Mouse (Mus musculus): ENCODE data around the gene Col26a1. TPM values are rescaled to one million over a fixed set of nuclear protein-coding genes. Genes with fewer than 3 reads are reported as not detected.

Gene Col26a1
- total RNA-seq, 1 experiment: 2.9 TPM

DNA sequence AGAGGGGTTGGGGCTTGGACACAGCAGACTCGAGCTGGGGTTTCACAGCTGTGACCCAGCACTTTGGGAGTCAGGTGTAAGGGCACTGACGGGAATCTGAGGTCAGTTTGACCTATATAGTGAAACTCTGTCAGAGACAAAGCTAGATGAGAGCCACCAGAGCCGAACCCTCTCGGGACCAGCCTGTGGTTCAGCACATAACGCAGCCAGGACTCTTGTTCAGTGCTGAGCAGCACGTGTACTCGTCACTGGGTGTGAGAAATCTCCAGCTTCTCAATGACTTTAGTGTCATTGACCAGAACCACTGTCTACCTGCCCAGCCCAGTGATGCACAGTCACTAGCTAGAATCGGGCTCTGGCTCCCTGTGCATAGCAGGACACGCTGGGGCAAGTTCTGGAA, 39.8 kb upstream of the Col26a1 start:
- TF ChIP-seq HCFC1 (IDR thresholded peaks at IDR 0.05; ENCODE audit: borderline replicate concordance, insufficient read depth, low read length) (no peak), CHD2 (IDR thresholded peaks at IDR 0.05; ENCODE audit: low read depth, low read length) (no peak), ZC3H11A (IDR thresholded peaks at IDR 0.05; ENCODE audit: borderline replicate concordance, low read depth, low read length) (no peak), ZNF384 (IDR thresholded peaks at IDR 0.05; ENCODE audit: low read depth, low read length) (no peak), MAFK (IDR thresholded peaks at IDR 0.05; ENCODE audit: insufficient read depth, low read depth, low read length) (no peak)
- peaks cover 31% of the 10 kb centered on the region for H3K36me3 ChIP-seq (ENCODE audit: control insufficient read depth, insufficient read depth, low read length, poor library complexity, severe bottlenecking)
- in situ Hi-C loops (cut with MboI; ENCODE audit: low sequenced_read_pairs in 2 of 2, unreplicated experiment in 2 of 2): loop anchor here in 1 of 2 experiments (10.0 kb wide), 1 partner anchor 192 kb away; the partner anchor contains the start of gene Trim56
- peaks cover 1 to 16% of the 10 kb centered on the region in 2 experiments; a peak in 2 of 4 replicates for H3K4me1 ChIP-seq (ENCODE audit: control insufficient read depth in 2 of 2, insufficient read depth in 2 of 2, low read length in 2 of 2, poor library complexity in 1 of 2)
- H3K9me3 ChIP-seq (ENCODE audit: control insufficient read depth, insufficient read depth, low read depth, low read length): no peaks in the 10 kb centered on the region
- DNase-seq (ENCODE audit: low read depth, low spot score): no peak
- H3K4me3 ChIP-seq (ENCODE audit: insufficient read depth in 1 of 2, low read depth in 1 of 2, low read length in 2 of 2, poor library complexity in 1 of 2, severe bottlenecking in 1 of 2): no peak overlapping the region
- no peak overlapping the region for H3K27ac ChIP-seq (ENCODE audit: insufficient read depth, low read depth, low read length, poor library complexity, severe bottlenecking)
- peak overlapping the region; percentile 39; the same call in 1 of the 2 replicates for H3K9ac ChIP-seq (ENCODE audit: insufficient read depth, low read depth, low read length, poor library complexity, severe bottlenecking)

DNA sequence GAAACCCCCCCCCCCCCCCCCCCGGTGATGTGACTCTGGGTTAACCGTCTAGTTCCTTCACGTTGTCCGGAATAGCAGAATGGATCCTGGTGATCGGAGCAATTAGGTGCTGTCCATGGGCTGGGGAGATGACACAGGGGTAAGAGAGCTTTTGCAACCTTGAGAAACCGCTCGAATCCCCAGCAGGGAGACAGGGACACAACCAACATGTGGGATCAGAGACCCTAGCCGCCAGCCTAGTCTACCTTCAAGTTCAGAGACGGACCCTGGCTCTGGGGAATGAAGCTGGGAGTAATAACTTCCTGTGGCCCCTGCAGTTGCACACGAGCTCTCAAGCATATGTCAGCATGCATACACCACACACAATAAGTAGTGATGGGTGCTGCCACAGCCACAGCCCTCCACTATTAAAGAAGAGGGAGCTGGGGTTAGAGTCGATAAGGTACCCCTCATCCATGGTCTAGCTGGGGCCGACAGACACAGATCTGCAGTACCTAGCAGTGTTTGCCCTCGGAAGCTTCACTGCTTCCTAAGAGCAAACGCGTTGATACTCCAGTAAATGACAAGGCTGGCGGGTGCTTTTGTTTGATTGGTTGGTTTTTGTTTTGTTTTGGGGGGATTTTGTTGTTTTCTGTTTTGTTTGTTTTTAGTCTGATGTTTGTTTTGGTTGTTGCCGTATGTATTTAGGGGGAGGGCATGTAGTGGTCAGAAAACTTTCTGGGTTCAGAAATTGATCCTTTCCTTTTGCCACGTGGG, 36.7 kb upstream of the Col26a1 start:
- TF ChIP-seq ZNF384 (IDR thresholded peaks at IDR 0.05; ENCODE audit: low read depth, low read length) (no peak), CHD2 (IDR thresholded peaks at IDR 0.05; ENCODE audit: low read depth, low read length) (no peak), HCFC1 (IDR thresholded peaks at IDR 0.05; ENCODE audit: borderline replicate concordance, insufficient read depth, low read length) (no peak), MAFK (IDR thresholded peaks at IDR 0.05; ENCODE audit: insufficient read depth, low read depth, low read length) (no peak), ZC3H11A (IDR thresholded peaks at IDR 0.05; ENCODE audit: borderline replicate concordance, low read depth, low read length) (no peak)
- Histone ChIP-seq H3K27ac (ENCODE audit: insufficient read depth, low read depth, low read length, poor library complexity, severe bottlenecking) (no peak overlapping the region; the same call in 1 of the 2 replicates), H3K4me3 (ENCODE audit: insufficient read depth in 1 of 2, low read depth in 1 of 2, low read length in 2 of 2, poor library complexity in 1 of 2, severe bottlenecking in 1 of 2) (peak overlapping the region; percentile 69 to 86), H3K9ac (ENCODE audit: insufficient read depth, low read depth, low read length, poor library complexity, severe bottlenecking) (peak overlapping the region; percentile 56), H3K4me1 (ENCODE audit: control insufficient read depth in 2 of 2, insufficient read depth in 2 of 2, low read length in 2 of 2, poor library complexity in 1 of 2) (peaks cover 1 to 16% of the 10 kb centered on the region in 2 experiments; a peak in 2 of 4 replicates), H3K9me3 (ENCODE audit: control insufficient read depth, insufficient read depth, low read depth, low read length) (no peaks in the 10 kb centered on the region), H3K36me3 (ENCODE audit: control insufficient read depth, insufficient read depth, low read length, poor library complexity, severe bottlenecking) (peaks cover 18% of the 10 kb centered on the region)
- DNase-seq (ENCODE audit: low read depth, low spot score): no peak
- in situ Hi-C loops (cut with MboI; ENCODE audit: low sequenced_read_pairs in 2 of 2, unreplicated experiment in 2 of 2): loop anchor here in 1 of 2 experiments (10.0 kb wide), 1 partner anchor 195 kb away; the partner anchor contains the start of gene Trim56

DNA sequence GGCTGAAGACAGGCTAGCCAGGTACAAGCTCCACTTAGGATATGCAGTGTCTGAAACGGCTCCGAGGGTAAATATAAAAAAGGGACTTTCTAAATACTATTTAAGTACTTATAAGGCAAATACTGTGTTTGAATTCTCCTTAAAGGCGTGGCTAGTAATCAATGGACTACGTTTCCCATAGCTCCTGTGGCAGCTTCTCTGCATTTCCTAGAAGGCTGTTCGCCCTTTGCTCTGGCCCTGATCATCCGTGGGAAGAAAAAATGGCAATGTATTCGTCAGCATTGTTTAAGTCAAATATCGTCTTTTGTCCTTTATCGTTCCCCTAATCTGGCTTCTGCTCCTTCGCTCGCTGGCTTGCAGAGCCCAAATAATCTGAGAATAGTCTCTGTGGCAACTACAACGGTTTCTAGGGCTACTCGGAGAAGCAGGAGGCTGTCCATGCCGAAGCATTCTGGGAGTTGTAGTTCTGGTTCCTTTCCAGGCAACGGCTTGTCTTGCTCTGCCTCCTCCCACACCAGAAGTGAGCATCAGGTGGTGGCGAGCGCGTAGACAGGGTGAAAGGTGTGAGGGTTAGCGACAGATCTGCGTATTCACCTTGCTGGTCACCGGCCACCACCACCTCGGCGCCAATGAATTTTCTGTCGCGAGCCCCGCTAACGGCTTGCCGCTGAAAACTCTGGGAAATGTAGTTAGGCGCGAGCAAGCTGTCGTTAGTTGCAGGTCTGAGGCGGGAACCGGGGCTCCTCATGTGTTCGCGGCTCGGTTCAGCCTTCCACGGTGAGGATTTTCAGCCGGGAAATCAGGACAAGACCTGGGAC, 35.9 kb upstream of the Col26a1 start:
- peak overlapping the region; percentile 20 for H3K27ac ChIP-seq (ENCODE audit: insufficient read depth, low read depth, low read length, poor library complexity, severe bottlenecking)

DNA sequence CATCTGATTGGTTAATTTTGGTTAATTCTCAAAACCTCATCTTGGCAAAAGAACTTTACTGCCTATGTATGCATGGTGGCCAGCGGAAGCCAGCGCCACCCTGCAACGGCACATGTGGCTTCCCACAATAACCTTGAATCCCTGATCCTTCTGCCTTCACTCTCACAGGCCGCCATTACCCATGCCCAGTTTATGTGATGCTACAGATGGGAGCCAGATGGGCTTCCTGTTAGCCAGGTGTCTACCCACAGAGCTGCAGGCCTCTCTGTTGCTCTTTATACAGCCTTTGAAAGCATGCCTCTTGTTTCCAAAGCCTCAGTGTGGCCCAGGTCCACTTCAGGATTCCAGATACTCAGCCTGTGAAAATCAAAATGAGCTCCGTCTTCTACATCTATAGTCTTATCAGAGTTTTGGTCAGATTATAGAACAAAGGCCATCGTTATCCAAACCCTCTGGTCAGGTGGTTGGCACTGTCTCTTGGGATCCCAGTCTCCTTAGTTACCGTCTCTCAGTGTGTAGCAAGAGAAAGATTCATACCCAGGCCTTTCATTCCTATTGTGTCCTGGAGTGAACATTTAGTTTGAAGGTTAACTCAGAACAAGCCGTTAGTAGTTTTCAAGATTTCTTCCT, 34.7 kb upstream of the Col26a1 start:
- Histone ChIP-seq H3K36me3 (ENCODE audit: control insufficient read depth, insufficient read depth, low read length, poor library complexity, severe bottlenecking) (peaks cover 9% of the 10 kb centered on the region), H3K4me3 (ENCODE audit: insufficient read depth in 1 of 2, low read depth in 1 of 2, low read length in 2 of 2, poor library complexity in 1 of 2, severe bottlenecking in 1 of 2) (no peak overlapping the region), H3K9me3 (ENCODE audit: control insufficient read depth, insufficient read depth, low read depth, low read length) (no peaks in the 10 kb centered on the region), H3K4me1 (ENCODE audit: control insufficient read depth in 2 of 2, insufficient read depth in 2 of 2, low read length in 2 of 2, poor library complexity in 1 of 2) (peaks cover 0 to 10% of the 10 kb centered on the region in 2 experiments; a peak in 2 of 4 replicates), H3K27ac (ENCODE audit: insufficient read depth, low read depth, low read length, poor library complexity, severe bottlenecking) (no peak overlapping the region), H3K9ac (ENCODE audit: insufficient read depth, low read depth, low read length, poor library complexity, severe bottlenecking) (no peak overlapping the region)
- TF ChIP-seq HCFC1 (IDR thresholded peaks at IDR 0.05; ENCODE audit: borderline replicate concordance, insufficient read depth, low read length) (no peak), ZNF384 (IDR thresholded peaks at IDR 0.05; ENCODE audit: low read depth, low read length) (no peak), ZC3H11A (IDR thresholded peaks at IDR 0.05; ENCODE audit: borderline replicate concordance, low read depth, low read length) (no peak), CHD2 (IDR thresholded peaks at IDR 0.05; ENCODE audit: low read depth, low read length) (no peak), MAFK (IDR thresholded peaks at IDR 0.05; ENCODE audit: insufficient read depth, low read depth, low read length) (no peak)
- in situ Hi-C loops (cut with MboI; ENCODE audit: low sequenced_read_pairs in 2 of 2, unreplicated experiment in 2 of 2): no loop called here
- DNase-seq (ENCODE audit: low read depth, low spot score): no peak

More for the DNA sequence above, 35.9 kb upstream of the Col26a1 start:
- TF ChIP-seq ZC3H11A (IDR thresholded peaks at IDR 0.05; ENCODE audit: borderline replicate concordance, low read depth, low read length) (no peak), HCFC1 (IDR thresholded peaks at IDR 0.05; ENCODE audit: borderline replicate concordance, insufficient read depth, low read length) (peak; percentile 95), CHD2 (IDR thresholded peaks at IDR 0.05; ENCODE audit: low read depth, low read length) (peak; percentile 55), ZNF384 (IDR thresholded peaks at IDR 0.05; ENCODE audit: low read depth, low read length) (no peak)
- Histone ChIP-seq H3K9me3 (ENCODE audit: control insufficient read depth, insufficient read depth, low read depth, low read length) (no peaks in the 10 kb centered on the region), H3K4me3 (ENCODE audit: insufficient read depth in 1 of 2, low read depth in 1 of 2, low read length in 2 of 2, poor library complexity in 1 of 2, severe bottlenecking in 1 of 2) (peak overlapping the region; percentile 69 to 86), H3K36me3 (ENCODE audit: control insufficient read depth, insufficient read depth, low read length, poor library complexity, severe bottlenecking) (peaks cover 14% of the 10 kb centered on the region; the same call in 1 of the 2 replicates), H3K4me1 (ENCODE audit: control insufficient read depth in 2 of 2, insufficient read depth in 2 of 2, low read length in 2 of 2, poor library complexity in 1 of 2) (peaks cover 1 to 16% of the 10 kb centered on the region in 2 experiments; a peak in 2 of 4 replicates), H3K9ac (ENCODE audit: insufficient read depth, low read depth, low read length, poor library complexity, severe bottlenecking) (peak overlapping the region; percentile 56)
- in situ Hi-C loops (cut with MboI; ENCODE audit: low sequenced_read_pairs in 2 of 2, unreplicated experiment in 2 of 2): no loop called here
- peak; percentile 72 for DNase-seq (ENCODE audit: low read depth, low spot score)

All from ES-E14 (cell line).